Mouse (Mus musculus) CH12.LX (cell line): ENCODE measurements around the gene Nlrp9b. TPM values are rescaled to one million over a fixed set of nuclear protein-coding genes. Genes with fewer than 3 reads are reported as not detected.

ENCODE experiments used
- DNase-seq: peaks from one replicate; pipeline ENCODE4 v3.0.0-alpha.2; 2013; ENCODE audit errors: extremely low read depth
- H3K27ac ChIP-seq: 2 replicates; pipeline ENCODE4 v1.5.1; 2012; ENCODE audit warnings: low read depth, mild to moderate bottlenecking, control low read depth, moderate library complexity; ENCODE audit not compliant: insufficient read depth
- H3K27me3 ChIP-seq: replicated peaks from 2 replicates; pipeline ENCODE3; 2012; ENCODE audit warnings: inconsistent platforms
- H3K36me3 ChIP-seq, 2 experiments: replicated peaks in 1 of 2; 2 replicates each; pipeline versions ENCODE3 to v1.6.1; 2012; ENCODE audit warnings: inconsistent platforms in 1 of 2, low read length in 1 of 2, mild to moderate bottlenecking in 1 of 2, mixed read lengths in 1 of 2, moderate library complexity in 1 of 2; ENCODE audit not compliant: control insufficient read depth in 1 of 2, insufficient read depth in 1 of 2
- H3K4me1 ChIP-seq, 2 experiments: 2 replicates each; pipeline ENCODE4 v1.6.1; 2012; ENCODE audit warnings: inconsistent platforms in 1 of 2, moderate library complexity in 1 of 2; ENCODE audit not compliant: insufficient read depth in 2 of 2, control insufficient read depth in 1 of 2
- H3K4me2 ChIP-seq: 2 replicates; pipeline ENCODE4 v1.6.1; 2012; ENCODE audit warnings: low read depth, mild to moderate bottlenecking, control low read depth; ENCODE audit not compliant: poor library complexity, insufficient read depth, severe bottlenecking
- H3K4me3 ChIP-seq, 3 experiments: fragments of 150-350 bp in 1 of 3; sonication (generic) in 1 of 3; replicated peaks in 1 of 3; 2 replicates each; pipeline versions ENCODE3 to v1.5.1; 2011 to 2012; ENCODE audit warnings: low read depth in 2 of 3, low read length in 2 of 3, mild to moderate bottlenecking in 2 of 3, moderate library complexity in 2 of 3, control low read depth in 1 of 3, improper control_type of control experiment in 1 of 3, inconsistent platforms in 1 of 3, mixed read lengths in 1 of 3; ENCODE audit not compliant: poor library complexity in 1 of 3
- H3K79me2 ChIP-seq: replicated peaks from 2 replicates; pipeline ENCODE4 v1.6.1; 2012; ENCODE audit warnings: mild to moderate bottlenecking, moderate library complexity; ENCODE audit not compliant: control insufficient read depth, poor library complexity, insufficient read depth, severe bottlenecking; ENCODE audit errors: extremely low read depth
- H3K9ac ChIP-seq: 2 replicates; pipeline ENCODE4 v1.6.1; 2012; ENCODE audit warnings: low read depth, mild to moderate bottlenecking, control low read depth, moderate library complexity; ENCODE audit not compliant: insufficient read depth
- H3K9me3 ChIP-seq: replicated peaks from 2 replicates; pipeline ENCODE3; 2012; ENCODE audit warnings: low read length, inconsistent platforms, mixed read lengths
- BHLHE40 ChIP-seq: IDR thresholded peaks from 2 replicates; pipeline ENCODE4 v1.6.1; 2011; ENCODE audit warnings: mild to moderate bottlenecking, low read depth, low read length, improper control_type of control experiment
- CHD1 ChIP-seq: IDR thresholded peaks from 2 replicates; pipeline ENCODE4 v1.6.1; 2012; ENCODE audit warnings: low read depth, low read length, improper control_type of control experiment, inconsistent platforms
- CHD2 ChIP-seq: IDR thresholded peaks from 2 replicates; pipeline ENCODE4 v1.6.1; 2011; ENCODE audit warnings: low read length, improper control_type of control experiment
- CTCF ChIP-seq, 2 experiments: IDR thresholded peaks in 1 of 2; conservative IDR thresholded peaks in 1 of 2; 2 replicates each; pipeline ENCODE4 v1.5.1; 2011 to 2012; ENCODE audit warnings: low read depth in 2 of 2, low read length in 2 of 2, improper control_type of control experiment in 1 of 2, inconsistent platforms in 1 of 2, mild to moderate bottlenecking in 1 of 2, moderate library complexity in 1 of 2
- ETS1 ChIP-seq: conservative IDR thresholded peaks from 2 replicates; pipeline ENCODE4 v1.6.1; 2012; ENCODE audit warnings: low read depth, mild to moderate bottlenecking, inconsistent platforms, low read length, improper control_type of control experiment, moderate library complexity
- HCFC1 ChIP-seq: IDR thresholded peaks from 2 replicates; pipeline ENCODE4 v1.6.1; 2012; ENCODE audit warnings: low read depth, mild to moderate bottlenecking, inconsistent platforms, low read length, improper control_type of control experiment
- JUN ChIP-seq: IDR thresholded peaks from 2 replicates; pipeline ENCODE4 v1.6.1; 2011; ENCODE audit warnings: low read depth, mild to moderate bottlenecking, low read length, improper control_type of control experiment, moderate library complexity; ENCODE audit not compliant: insufficient read depth
- MAFK ChIP-seq: IDR thresholded peaks from 2 replicates; pipeline ENCODE4 v1.6.1; 2011; ENCODE audit warnings: low read length, improper control_type of control experiment; ENCODE audit not compliant: insufficient replicate concordance
- MAX ChIP-seq: IDR thresholded peaks from 2 replicates; pipeline ENCODE4 v1.6.1; 2011; ENCODE audit warnings: low read length, improper control_type of control experiment
- PAX5 ChIP-seq: IDR thresholded peaks from 2 replicates; pipeline ENCODE4 v1.6.1; 2012; ENCODE audit warnings: low read length, inconsistent platforms, mixed read lengths
- SMC3 ChIP-seq: IDR thresholded peaks from 2 replicates; pipeline ENCODE4 v1.6.1; 2011; ENCODE audit warnings: low read depth, low read length, improper control_type of control experiment
- TBP ChIP-seq: conservative IDR thresholded peaks from 2 replicates; pipeline ENCODE4 v1.6.1; 2011; ENCODE audit warnings: low read depth, low read length, improper control_type of control experiment
- TCF12 ChIP-seq: IDR thresholded peaks from 2 replicates; pipeline ENCODE4 v1.6.1; 2014; ENCODE audit warnings: low read depth, mild to moderate bottlenecking, inconsistent platforms, low read length, improper control_type of control experiment
- USF1 ChIP-seq: IDR thresholded peaks from 2 replicates; pipeline ENCODE4 v1.6.1; 2014; ENCODE audit warnings: low read depth, mild to moderate bottlenecking, inconsistent platforms, low read length, improper control_type of control experiment
- USF2 ChIP-seq: conservative IDR thresholded peaks from 2 replicates; pipeline ENCODE4 v1.6.1; 2011; ENCODE audit warnings: low read depth, low read length, improper control_type of control experiment
- ZMIZ1 ChIP-seq: IDR thresholded peaks from 2 replicates; pipeline ENCODE4 v1.6.1; 2012; ENCODE audit warnings: low read depth, mild to moderate bottlenecking, inconsistent platforms, low read length, improper control_type of control experiment
- dilution Hi-C: fragments of 300-500 bp; cut with MboI; formaldehyde crosslinking; loops from 2 replicates; pipeline ENCODE4 v1.14.3; 2020; ENCODE audit warnings: low sequenced_read_pairs; ENCODE audit not compliant: extremely low pct_unique_long_range_greater_than_20kb, extremely low pct_ligation_motif_present
- in situ Hi-C: fragments of 300-500 bp; cut with MboI; formaldehyde crosslinking; loops from 3 replicates; pipeline ENCODE4 v1.14.3; 2019; ENCODE audit warnings: low sequenced_read_pairs, low pct_ligation_motif_present, low pct_unique_long_range_greater_than_20kb, mixed read lengths
- polyA plus RNA-seq: library from polyadenylated mRNA; unstranded; fragments of >175 nt; gene quantifications from 2 replicates; pipeline ENCODE4 v1.2.1, GENCODE M21; 2012; ENCODE audit warnings: low read depth; ENCODE audit not compliant: insufficient read length
- total RNA-seq, 2 experiments: library from RNA; depleted of rRNA; stranded (reverse); fragments of 300-350 nt in 1 of 2; fragments of >200 nt in 1 of 2; gene quantifications; 2 replicates each; pipeline ENCODE4 v1.2.3; 2012 to 2014

Nlrp9b gene
- total and polyA plus RNA-seq, 3 experiments: 0.21 to 2.3 (median 1.4) TPM

- TF ChIP-seq USF1: no peak
- TF ChIP-seq JUN: no peak
- no peak for TF ChIP-seq TBP
- TF ChIP-seq TCF12: no peak
- TF ChIP-seq CHD1: no peak
- no peak for TF ChIP-seq MAFK
- TF ChIP-seq CTCF (conservative IDR thresholded peaks at IDR 0.05 in 1 of 2, IDR thresholded peaks at IDR 0.05 in 1 of 2; ENCODE audit: low read depth in 2 of 2, low read length in 2 of 2): no peak
- TF ChIP-seq MAX: no peak
- TF ChIP-seq HCFC1: no peak
- TF ChIP-seq SMC3: no peak
- TF ChIP-seq PAX5: no peak
- H3K9ac ChIP-seq: no peak overlapping the region
- no peak overlapping the region for H3K27ac ChIP-seq
- H3K36me3 ChIP-seq: no peaks in the 10 kb centered on the region
- dilution Hi-C loops: no loop called here
- H3K4me1 ChIP-seq: peaks cover 0 to 13% of the 10 kb centered on the region in 2 experiments; a peak in 1 of 4 replicates
- no peaks in the 10 kb centered on the region for H3K9me3 ChIP-seq
- H3K27me3 ChIP-seq: no peaks in the 10 kb centered on the region
- no peak overlapping the region for H3K4me2 ChIP-seq
- in situ Hi-C loops: no loop called here
- H3K79me2 ChIP-seq: no peaks in the 10 kb centered on the region
- no peak overlapping the region for H3K4me3 ChIP-seq
- DNase-seq: no peak
Measured at GRCm38 (mm10) chr7:19945821-19946515, 45.3 kb upstream of the Nlrp9b start.

GRCm38 (mm10) chr7:19948956-19949355, 42.3 kb upstream of the Nlrp9b start:
- no peaks in the 10 kb centered on the region for H3K27me3 ChIP-seq
- no peaks in the 10 kb centered on the region for H3K36me3 ChIP-seq
- H3K4me1 ChIP-seq: peaks cover 0 to 7% of the 10 kb centered on the region in 2 experiments; a peak in 1 of 4 replicates
- no peak overlapping the region for H3K4me3 ChIP-seq
- H3K79me2 ChIP-seq: no peaks in the 10 kb centered on the region
- H3K9me3 ChIP-seq: no peaks in the 10 kb centered on the region
- H3K27ac ChIP-seq: no peak overlapping the region
- H3K9ac ChIP-seq: no peak overlapping the region
- H3K4me2 ChIP-seq: no peak overlapping the region
- no peak for TF ChIP-seq MAFK
- no peak for TF ChIP-seq CHD2
- no peak for TF ChIP-seq BHLHE40
- no peak for TF ChIP-seq USF2
- TF ChIP-seq TBP: no peak
- no peak for TF ChIP-seq PAX5
- no peak for TF ChIP-seq ZMIZ1
- TF ChIP-seq ETS1: no peak
- no peak for DNase-seq
- in situ Hi-C loops: no loop called here
- dilution Hi-C loops: no loop called here
